Mouse (Mus musculus): ENCODE measurements at regions not wholly inside any gene's neighbourhood (a gene's known extent, or its start where the extent isn't known, plus 50 kb on each side); places are given as distances from the start of the nearest gene placed in this dataset.
"Not testable (repeated sequence)": the region's sequence is repeated elsewhere in the genome, so short reads cannot be mapped to it uniquely, and the experiment has no call there.

- Histone ChIP-seq H3K4me3 (replicated peaks; ENCODE audit: low read length) (no peak overlapping the region), H3K27ac (replicated peaks; ENCODE audit: low read depth, low read length) (no peak overlapping the region), H3K4me1 (ENCODE audit: control insufficient read depth, insufficient read depth, low read length) (no peaks in the 10 kb centered on the region), H3K9me3 (ENCODE audit: control insufficient read depth, low read length) (no peaks in the 10 kb centered on the region), H3K9ac (ENCODE audit: low read depth, low read length, severe bottlenecking) (no peak overlapping the region), H3K4me2 (replicated peaks; ENCODE audit: low read depth, low read length, severe bottlenecking) (no peak overlapping the region), H3K27me3 (ENCODE audit: control insufficient read depth, insufficient read depth, low read length) (no peaks in the 10 kb centered on the region), H3K36me3 (ENCODE audit: control insufficient read depth, insufficient read depth, low read length) (no peaks in the 10 kb centered on the region)
- 84% methylated on average over 4 of the region's 4 CpGs for WGBS
- ATAC-seq (ENCODE audit: low FRiP score, low read depth) (no peak), DNase-seq (ENCODE audit: low spot score) (no peak)
- no peak for TF ChIP-seq POLR2A (IDR thresholded peaks at IDR 0.05; ENCODE audit: borderline replicate concordance, extremely low read depth, insufficient read depth, insufficient read length)
These were observed 360.7 kb upstream of the Cwc22 start for GRCm38 (mm10) chr2:78306897-78307296.

- no peak overlapping the region for H3K9ac ChIP-seq (ENCODE audit: low read depth, low read length, severe bottlenecking)
- no peaks in the 10 kb centered on the region for H3K27me3 ChIP-seq (ENCODE audit: control insufficient read depth, insufficient read depth, low read length)
- H3K4me1 ChIP-seq (ENCODE audit: control insufficient read depth, insufficient read depth, low read length) = no peaks in the 10 kb centered on the region
- DNase-seq (ENCODE audit: low spot score) (no peak), ATAC-seq (ENCODE audit: low FRiP score, low read depth) (no peak)
- 26% methylated on average over 1 of the region's 1 CpGs for WGBS
- no peaks in the 10 kb centered on the region for H3K9me3 ChIP-seq (ENCODE audit: control insufficient read depth, low read length)
- H3K36me3 ChIP-seq (ENCODE audit: control insufficient read depth, insufficient read depth, low read length) = no peaks in the 10 kb centered on the region
- no peak overlapping the region for H3K27ac ChIP-seq (replicated peaks; ENCODE audit: low read depth, low read length)
- no peak overlapping the region for H3K4me3 ChIP-seq (replicated peaks; ENCODE audit: low read length)
- H3K4me2 ChIP-seq (replicated peaks; ENCODE audit: low read depth, low read length, severe bottlenecking) = no peak overlapping the region
- no peak for TF ChIP-seq POLR2A (IDR thresholded peaks at IDR 0.05; ENCODE audit: borderline replicate concordance, extremely low read depth, insufficient read depth, insufficient read length)
These were observed 345.5 kb upstream of the Cwc22 start for GRCm38 (mm10) chr2:78291665-78292064.

- H3K9ac ChIP-seq (ENCODE audit: low read depth, low read length, severe bottlenecking) = no peak overlapping the region
- no peak overlapping the region for H3K27ac ChIP-seq (replicated peaks; ENCODE audit: low read depth, low read length)
- H3K4me1 ChIP-seq (ENCODE audit: control insufficient read depth, insufficient read depth, low read length) = no peaks in the 10 kb centered on the region
- no peaks in the 10 kb centered on the region for H3K9me3 ChIP-seq (ENCODE audit: control insufficient read depth, low read length)
- DNase-seq (ENCODE audit: low spot score) (no peak), ATAC-seq (ENCODE audit: low FRiP score, low read depth) (no peak)
- TF ChIP-seq POLR2A (IDR thresholded peaks at IDR 0.05; ENCODE audit: borderline replicate concordance, extremely low read depth, insufficient read depth, insufficient read length) = no peak
- H3K36me3 ChIP-seq (ENCODE audit: control insufficient read depth, insufficient read depth, low read length) = no peaks in the 10 kb centered on the region
- H3K4me2 ChIP-seq (replicated peaks; ENCODE audit: low read depth, low read length, severe bottlenecking) = no peak overlapping the region
- H3K4me3 ChIP-seq (replicated peaks; ENCODE audit: low read length) = no peak overlapping the region
- no peaks in the 10 kb centered on the region for H3K27me3 ChIP-seq (ENCODE audit: control insufficient read depth, insufficient read depth, low read length)
These were observed 338.6 kb upstream of the Cwc22 start for GRCm38 (mm10) chr2:78284806-78285205.

GRCm38 (mm10) chr2:78283605-78284004, 337.4 kb upstream of the Cwc22 start:
- Histone ChIP-seq H3K4me3 (replicated peaks; ENCODE audit: low read length) (no peak overlapping the region), H3K4me1 (ENCODE audit: control insufficient read depth, insufficient read depth, low read length) (no peaks in the 10 kb centered on the region), H3K9ac (ENCODE audit: low read depth, low read length, severe bottlenecking) (no peak overlapping the region), H3K27ac (replicated peaks; ENCODE audit: low read depth, low read length) (no peak overlapping the region), H3K27me3 (ENCODE audit: control insufficient read depth, insufficient read depth, low read length) (no peaks in the 10 kb centered on the region), H3K36me3 (ENCODE audit: control insufficient read depth, insufficient read depth, low read length) (no peaks in the 10 kb centered on the region), H3K9me3 (ENCODE audit: control insufficient read depth, low read length) (no peaks in the 10 kb centered on the region), H3K4me2 (replicated peaks; ENCODE audit: low read depth, low read length, severe bottlenecking) (no peak overlapping the region)
- ATAC-seq (ENCODE audit: low FRiP score, low read depth) (no peak), DNase-seq (ENCODE audit: low spot score) (no peak)
- TF ChIP-seq POLR2A (IDR thresholded peaks at IDR 0.05; ENCODE audit: borderline replicate concordance, extremely low read depth, insufficient read depth, insufficient read length) = no peak
- WGBS = 60% methylated on average over 4 of the region's 4 CpGs

- H3K4me3 ChIP-seq (replicated peaks; ENCODE audit: low read length); ATAC-seq (ENCODE audit: low FRiP score, low read depth); H3K27me3 ChIP-seq (ENCODE audit: control insufficient read depth, insufficient read depth, low read length); H3K36me3 ChIP-seq (ENCODE audit: control insufficient read depth, insufficient read depth, low read length); H3K27ac ChIP-seq (replicated peaks; ENCODE audit: low read depth, low read length); DNase-seq (ENCODE audit: low spot score); H3K9ac ChIP-seq (ENCODE audit: low read depth, low read length, severe bottlenecking); H3K9me3 ChIP-seq (ENCODE audit: control insufficient read depth, low read length); H3K4me2 ChIP-seq (replicated peaks; ENCODE audit: low read depth, low read length, severe bottlenecking); H3K4me1 ChIP-seq (ENCODE audit: control insufficient read depth, insufficient read depth, low read length): not testable (repeated sequence)
- WGBS = 63% methylated on average over 6 of the region's 6 CpGs
These were observed 335.7 kb upstream of the Cwc22 start for GRCm38 (mm10) chr2:78281846-78282245.

- Histone ChIP-seq H3K9me3 (ENCODE audit: control insufficient read depth, low read length) (no peaks in the 10 kb centered on the region), H3K9ac (ENCODE audit: low read depth, low read length, severe bottlenecking) (no peak overlapping the region), H3K36me3 (ENCODE audit: control insufficient read depth, insufficient read depth, low read length) (no peaks in the 10 kb centered on the region), H3K27me3 (ENCODE audit: control insufficient read depth, insufficient read depth, low read length) (no peaks in the 10 kb centered on the region), H3K4me1 (ENCODE audit: control insufficient read depth, insufficient read depth, low read length) (peaks cover 3% of the 10 kb centered on the region; the same call in 1 of the 2 replicates), H3K4me3 (replicated peaks; ENCODE audit: low read length) (no peak overlapping the region), H3K4me2 (replicated peaks; ENCODE audit: low read depth, low read length, severe bottlenecking) (no peak overlapping the region), H3K27ac (replicated peaks; ENCODE audit: low read depth, low read length) (no peak overlapping the region)
- no peak for TF ChIP-seq POLR2A (IDR thresholded peaks at IDR 0.05; ENCODE audit: borderline replicate concordance, extremely low read depth, insufficient read depth, insufficient read length)
- ATAC-seq (ENCODE audit: low FRiP score, low read depth) (no peak), DNase-seq (ENCODE audit: low spot score) (no peak)
- WGBS = 82% methylated on average over 5 of the region's 5 CpGs
These were observed 334.2 kb upstream of the Cwc22 start for GRCm38 (mm10) chr2:78280219-78280915.
